Mouse (Mus musculus): ENCODE measurements around the gene Cnih3. TPM values are rescaled to one million over a fixed set of nuclear protein-coding genes. Genes with fewer than 3 reads are reported as not detected.
A peak's percentile ranks its signal among the peaks of the same experiment; 100 is the strongest.

Cnih3 gene
- polyA plus RNA-seq, 1 experiment from 2014 or later = 11.3 TPM

DNA sequence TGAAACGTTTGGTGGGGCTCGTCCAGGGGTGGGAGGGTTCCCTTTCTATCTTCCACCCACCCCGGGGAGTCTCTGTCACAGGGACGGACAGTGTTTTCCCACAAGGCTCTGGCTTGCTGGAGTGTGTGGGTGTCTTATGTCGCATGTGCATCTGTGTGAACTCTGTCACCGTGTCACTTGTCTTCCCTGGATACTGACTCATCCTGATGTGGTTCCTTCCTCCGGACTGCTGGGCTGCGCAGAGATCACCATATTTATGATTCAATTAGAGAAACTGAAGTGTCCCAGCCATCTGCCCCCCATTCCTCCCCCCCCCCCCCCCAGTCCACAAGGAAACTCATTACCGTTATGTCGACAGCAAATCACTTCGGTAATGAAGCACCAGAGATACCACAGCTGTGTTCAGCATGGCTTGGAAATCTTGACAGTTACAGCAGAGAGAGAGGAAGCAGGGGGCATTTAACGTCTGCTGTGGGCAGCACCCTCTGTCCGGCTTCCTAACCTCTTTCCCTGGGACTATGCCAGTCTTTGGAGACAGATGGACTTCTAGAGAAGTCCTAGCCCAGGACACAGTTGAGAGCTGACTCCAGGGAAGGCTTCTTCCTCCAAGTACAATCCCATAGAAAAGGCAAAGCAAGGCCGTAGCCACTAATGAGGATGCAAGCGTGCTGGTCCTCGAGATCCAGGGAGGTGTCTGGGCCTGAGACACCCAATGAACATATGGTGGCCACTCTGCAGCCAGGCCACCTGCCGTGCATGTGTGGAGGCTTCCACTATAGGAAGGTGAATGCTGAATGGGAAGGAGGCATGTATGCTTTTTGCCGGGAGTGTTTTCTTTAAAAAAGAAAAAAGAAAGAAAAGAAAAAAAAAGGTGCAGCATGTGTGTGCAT lies 55.9 kb downstream of the Cnih3 start:
- no peak for ATAC-seq
- H3K27ac ChIP-seq (ENCODE audit: low read length) = no peak overlapping the region

GRCm38 (mm10) chr1:181409693-181410092 lies 57.3 kb downstream of the Cnih3 start:
- Histone ChIP-seq H3K36me3 (ENCODE audit: control insufficient read depth, insufficient read depth, low read length) (no peaks in the 10 kb centered on the region), H3K27ac (ENCODE audit: low read length) (no peak overlapping the region), H3K4me1 (ENCODE audit: control insufficient read depth, insufficient read depth, low read length) (peaks cover 8% of the 10 kb centered on the region), H3K9me3 (replicated peaks; ENCODE audit: control insufficient read depth, low read length, poor library complexity, severe bottlenecking) (no peaks in the 10 kb centered on the region), H3K4me3 (ENCODE audit: low read depth, low read length) (no peak overlapping the region), H3K27me3 (ENCODE audit: control insufficient read depth, insufficient read depth, low read depth, low read length) (no peaks in the 10 kb centered on the region), H3K4me2 (ENCODE audit: low read length) (no peak overlapping the region), H3K9ac (ENCODE audit: low read depth, low read length) (no peak overlapping the region)
- WGBS = 85% methylated on average over 9 of the region's 9 CpGs
- ATAC-seq = no peak

More for the DNA sequence above, 55.9 kb downstream of the Cnih3 start:
- H3K4me3 ChIP-seq (ENCODE audit: low read depth, low read length) = no peak overlapping the region
- WGBS = 48% methylated on average over 18 of the region's 18 CpGs
- H3K9ac ChIP-seq (ENCODE audit: low read depth, low read length) = no peak overlapping the region
- peaks cover 8% of the 10 kb centered on the region for H3K4me1 ChIP-seq (ENCODE audit: control insufficient read depth, insufficient read depth, low read length)
- H3K4me2 ChIP-seq (ENCODE audit: low read length) = no peak overlapping the region
- H3K27me3 ChIP-seq (ENCODE audit: control insufficient read depth, insufficient read depth, low read depth, low read length) = no peaks in the 10 kb centered on the region
- no peaks in the 10 kb centered on the region for H3K9me3 ChIP-seq (replicated peaks; ENCODE audit: control insufficient read depth, low read length, poor library complexity, severe bottlenecking)
- H3K36me3 ChIP-seq (ENCODE audit: control insufficient read depth, insufficient read depth, low read length) = no peaks in the 10 kb centered on the region

- ATAC-seq = peak; percentile 59
- no peak overlapping the region for H3K4me2 ChIP-seq (ENCODE audit: low read length)
- no peak overlapping the region for H3K4me3 ChIP-seq (ENCODE audit: low read depth, low read length)
- 19% methylated on average over 8 of the region's 8 CpGs for WGBS
- 0 out of 2 replicates have a peak overlapping the region, but pooled peaks have one; percentile 4 for H3K27ac ChIP-seq (ENCODE audit: low read length)
- H3K36me3 ChIP-seq (ENCODE audit: control insufficient read depth, insufficient read depth, low read length) = no peaks in the 10 kb centered on the region
- H3K27me3 ChIP-seq (ENCODE audit: control insufficient read depth, insufficient read depth, low read depth, low read length) = no peaks in the 10 kb centered on the region
- peaks cover 8% of the 10 kb centered on the region for H3K4me1 ChIP-seq (ENCODE audit: control insufficient read depth, insufficient read depth, low read length)
- no peak overlapping the region for H3K9ac ChIP-seq (ENCODE audit: low read depth, low read length)
- no peaks in the 10 kb centered on the region for H3K9me3 ChIP-seq (replicated peaks; ENCODE audit: control insufficient read depth, low read length, poor library complexity, severe bottlenecking)
Observed at GRCm38 (mm10) chr1:181410647-181411254, 58.3 kb downstream of the Cnih3 start.

DNA sequence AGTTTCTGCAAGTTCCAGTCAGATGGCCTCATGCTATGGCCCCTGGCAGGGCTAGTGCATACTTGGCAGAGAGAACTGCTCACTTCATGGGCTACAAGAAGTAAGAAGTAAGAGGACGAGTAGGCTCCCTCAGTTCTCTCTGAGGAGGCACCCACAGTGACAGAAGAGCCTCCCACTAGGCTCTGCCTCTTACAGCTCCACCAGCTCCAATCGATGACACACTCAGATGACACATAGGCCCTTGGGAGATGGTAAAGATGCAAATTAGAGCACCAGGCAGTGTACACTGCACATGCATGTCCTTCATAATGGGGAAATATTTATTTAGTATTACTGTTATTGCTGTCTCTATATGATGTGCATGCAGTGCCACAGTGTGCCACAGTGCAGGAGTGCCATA lies 62.6 kb downstream of the Cnih3 start:
- no peaks in the 10 kb centered on the region for H3K36me3 ChIP-seq (ENCODE audit: control insufficient read depth, insufficient read depth, low read length)
- no peaks in the 10 kb centered on the region for H3K27me3 ChIP-seq (ENCODE audit: control insufficient read depth, insufficient read depth, low read depth, low read length)
- no peak overlapping the region for H3K4me2 ChIP-seq (ENCODE audit: low read length)
- no peak for ATAC-seq
- no peak overlapping the region for H3K27ac ChIP-seq (ENCODE audit: low read length)
- no peak overlapping the region for H3K9ac ChIP-seq (ENCODE audit: low read depth, low read length)
- H3K9me3 ChIP-seq (replicated peaks; ENCODE audit: control insufficient read depth, low read length, poor library complexity, severe bottlenecking) = no peaks in the 10 kb centered on the region
- peaks cover 10% of the 10 kb centered on the region for H3K4me1 ChIP-seq (ENCODE audit: control insufficient read depth, insufficient read depth, low read length)
- H3K4me3 ChIP-seq (ENCODE audit: low read depth, low read length) = no peak overlapping the region
- WGBS = 82% methylated on average over 2 of the region's 2 CpGs

- Histone ChIP-seq H3K9me3 (replicated peaks; ENCODE audit: control insufficient read depth, low read length, poor library complexity, severe bottlenecking) (no peaks in the 10 kb centered on the region), H3K27ac (ENCODE audit: low read length) (no peak overlapping the region), H3K9ac (ENCODE audit: low read depth, low read length) (no peak overlapping the region), H3K4me3 (ENCODE audit: low read depth, low read length) (no peak overlapping the region), H3K36me3 (ENCODE audit: control insufficient read depth, insufficient read depth, low read length) (no peaks in the 10 kb centered on the region), H3K4me1 (ENCODE audit: control insufficient read depth, insufficient read depth, low read length) (peaks cover 7% of the 10 kb centered on the region), H3K27me3 (ENCODE audit: control insufficient read depth, insufficient read depth, low read depth, low read length) (no peaks in the 10 kb centered on the region), H3K4me2 (ENCODE audit: low read length) (no peak overlapping the region)
- no peak for ATAC-seq
- WGBS = 73% methylated on average over 9 of the region's 9 CpGs
Observed at GRCm38 (mm10) chr1:181416841-181417240, 64.4 kb downstream of the Cnih3 start.

- no peak overlapping the region for H3K27ac ChIP-seq (ENCODE audit: low read length)
Observed at GRCm38 (mm10) chr1:181417937-181418523, 65.6 kb downstream of the Cnih3 start.

DNA sequence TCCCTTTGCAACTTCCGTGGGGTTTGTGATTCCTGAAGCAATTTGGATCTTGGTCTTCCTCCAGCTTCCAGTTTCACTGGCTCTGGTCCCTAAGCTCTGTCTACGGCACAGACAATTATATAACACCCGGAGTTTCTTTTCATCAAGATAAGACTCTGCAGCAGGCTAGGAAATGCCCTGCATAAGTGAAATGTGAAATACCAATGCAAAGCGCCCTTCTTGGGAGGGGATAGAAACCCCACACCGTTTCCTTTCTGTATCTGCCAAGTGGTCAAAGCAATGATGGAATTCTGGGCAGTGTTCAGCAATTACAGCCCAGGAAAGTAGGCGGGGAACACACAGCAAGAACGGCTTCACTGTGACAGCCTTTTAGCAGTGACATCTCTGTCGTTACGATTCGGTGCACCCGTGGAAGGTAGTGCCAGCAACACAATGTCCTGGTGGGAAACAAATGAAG lies 67.7 kb downstream of the Cnih3 start:
- WGBS = 19% methylated on average over 11 of the region's 11 CpGs
- no peak overlapping the region for H3K27ac ChIP-seq (ENCODE audit: low read length)
- no peaks in the 10 kb centered on the region for H3K27me3 ChIP-seq (ENCODE audit: control insufficient read depth, insufficient read depth, low read depth, low read length)
- ATAC-seq = no peak
- H3K36me3 ChIP-seq (ENCODE audit: control insufficient read depth, insufficient read depth, low read length) = no peaks in the 10 kb centered on the region
- no peaks in the 10 kb centered on the region for H3K9me3 ChIP-seq (replicated peaks; ENCODE audit: control insufficient read depth, low read length, poor library complexity, severe bottlenecking)
- H3K9ac ChIP-seq (ENCODE audit: low read depth, low read length) = no peak overlapping the region
- no peak overlapping the region for H3K4me3 ChIP-seq (ENCODE audit: low read depth, low read length)
- peaks cover 11% of the 10 kb centered on the region for H3K4me1 ChIP-seq (ENCODE audit: control insufficient read depth, insufficient read depth, low read length)
- no peak overlapping the region for H3K4me2 ChIP-seq (ENCODE audit: low read length)

More at GRCm38 (mm10) chr1:181417937-181418523, 65.6 kb downstream of the Cnih3 start:
- H3K9me3 ChIP-seq (replicated peaks; ENCODE audit: control insufficient read depth, low read length, poor library complexity, severe bottlenecking) = no peaks in the 10 kb centered on the region
- H3K4me1 ChIP-seq (ENCODE audit: control insufficient read depth, insufficient read depth, low read length) = peaks cover 11% of the 10 kb centered on the region
- no peaks in the 10 kb centered on the region for H3K27me3 ChIP-seq (ENCODE audit: control insufficient read depth, insufficient read depth, low read depth, low read length)
- no peak overlapping the region for H3K9ac ChIP-seq (ENCODE audit: low read depth, low read length)
- no peak overlapping the region for H3K4me3 ChIP-seq (ENCODE audit: low read depth, low read length)
- WGBS = 76% methylated on average over 6 of the region's 6 CpGs
- no peak for ATAC-seq
- no peak overlapping the region for H3K4me2 ChIP-seq (ENCODE audit: low read length)
- no peaks in the 10 kb centered on the region for H3K36me3 ChIP-seq (ENCODE audit: control insufficient read depth, insufficient read depth, low read length)

GRCm38 (mm10) chr1:181422796-181423195 lies 70.4 kb downstream of the Cnih3 start:
- H3K4me1 ChIP-seq (ENCODE audit: control insufficient read depth, insufficient read depth, low read length) = peaks cover 11% of the 10 kb centered on the region
- no peak for ATAC-seq
- no peak overlapping the region for H3K4me3 ChIP-seq (ENCODE audit: low read depth, low read length)
- WGBS = 53% methylated on average over 6 of the region's 6 CpGs
- H3K4me2 ChIP-seq (ENCODE audit: low read length) = no peak overlapping the region
- no peaks in the 10 kb centered on the region for H3K27me3 ChIP-seq (ENCODE audit: control insufficient read depth, insufficient read depth, low read depth, low read length)
- no peaks in the 10 kb centered on the region for H3K9me3 ChIP-seq (replicated peaks; ENCODE audit: control insufficient read depth, low read length, poor library complexity, severe bottlenecking)
- H3K9ac ChIP-seq (ENCODE audit: low read depth, low read length) = no peak overlapping the region
- H3K36me3 ChIP-seq (ENCODE audit: control insufficient read depth, insufficient read depth, low read length) = no peaks in the 10 kb centered on the region
- no peak overlapping the region for H3K27ac ChIP-seq (ENCODE audit: low read length)

DNA sequence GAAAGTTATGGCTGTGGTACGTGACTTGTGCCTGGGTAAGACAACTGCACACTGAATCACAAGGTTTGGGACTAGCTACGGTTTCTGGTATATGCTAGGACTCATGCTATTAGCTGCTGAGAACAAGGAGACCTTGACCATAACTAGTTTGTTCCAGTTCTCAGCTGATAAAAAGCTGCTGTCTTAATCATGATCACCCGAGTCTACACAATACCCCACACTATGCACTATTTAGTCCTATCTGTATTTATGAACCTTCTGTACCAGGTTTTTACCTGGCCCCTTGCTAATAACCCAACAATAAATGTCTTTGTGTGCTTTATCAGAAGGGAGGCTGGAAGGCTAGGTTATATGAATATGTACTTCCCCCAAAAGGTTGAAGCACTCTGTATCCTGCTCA lies 72.5 kb downstream of the Cnih3 start:
- ATAC-seq = no peak
- no peak overlapping the region for H3K4me3 ChIP-seq (ENCODE audit: low read depth, low read length)
- 93% methylated on average over 3 of the region's 3 CpGs for WGBS
- H3K9ac ChIP-seq (ENCODE audit: low read depth, low read length) = no peak overlapping the region
- H3K4me2 ChIP-seq (ENCODE audit: low read length) = no peak overlapping the region
- no peak overlapping the region for H3K27ac ChIP-seq (ENCODE audit: low read length)
- H3K4me1 ChIP-seq (ENCODE audit: control insufficient read depth, insufficient read depth, low read length) = peaks cover 11% of the 10 kb centered on the region
- no peaks in the 10 kb centered on the region for H3K27me3 ChIP-seq (ENCODE audit: control insufficient read depth, insufficient read depth, low read depth, low read length)
- H3K9me3 ChIP-seq (replicated peaks; ENCODE audit: control insufficient read depth, low read length, poor library complexity, severe bottlenecking) = no peaks in the 10 kb centered on the region
- H3K36me3 ChIP-seq (ENCODE audit: control insufficient read depth, insufficient read depth, low read length) = no peaks in the 10 kb centered on the region

Data from midbrain, embryonic 16.5 days (tissue).